In the genomic region with DNA sequence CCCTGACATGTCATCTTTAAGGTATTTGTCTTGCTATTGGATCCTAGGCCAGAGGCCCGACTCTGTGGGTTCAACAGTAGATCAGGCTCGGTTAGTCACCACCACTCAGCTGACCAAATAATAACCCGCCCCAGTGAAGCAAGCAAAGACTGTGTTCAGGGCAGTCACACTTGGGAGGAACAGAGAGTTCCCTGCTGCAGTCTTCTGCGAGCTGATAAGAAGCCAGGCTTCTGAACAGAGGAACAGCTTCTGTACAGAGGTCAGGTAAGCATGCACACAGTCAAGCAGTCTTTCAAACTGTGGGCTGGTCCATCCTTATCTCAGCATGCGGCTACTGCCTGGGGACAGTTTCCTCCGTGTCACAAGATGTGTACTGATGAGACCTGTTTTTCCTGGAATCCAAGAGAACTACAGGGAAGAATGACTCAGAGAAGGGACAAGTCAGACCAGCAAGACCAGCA, we compare ENCODE assay signal across 9 mouse cellular contexts. TPM values are rescaled to one million over a fixed set of nuclear protein-coding genes. Genes with fewer than 3 reads are reported as not detected.
DNase-seq lines count a peak whose midpoint lies in the region; ATAC-seq and TF ChIP-seq lines count a peak whose summit lies in the region.
"Had no signal": no experiment of that assay in that cellular context is flagged by ENCODE, and none has a peak within 500 bp of the region (broad histone marks: within the 10 kb centered on the region; RNA-seq: fewer than 3 reads in every experiment).

No protein-coding gene starts in this region.

- TF ChIP-seq CTCF in stomach, postnatal 0 days (IDR thresholded peaks at IDR 0.05; ENCODE audit: low read depth), result no peak

- WGBS in lung, embryonic 16.5 days, result 36% methylated on average over 6 of the region's 6 CpGs
- 60% methylated on average over 6 of the region's 6 CpGs for WGBS in stomach, postnatal 0 days
- 72% methylated on average over 6 of the region's 6 CpGs for WGBS in hindbrain, embryonic 11.5 days

- no peak overlapping the region for H3K9ac ChIP-seq in lung, embryonic 16.5 days (ENCODE audit: low read length)
- no peak overlapping the region for H3K9ac ChIP-seq in stomach, postnatal 0 days (ENCODE audit: low read length)
- no peak overlapping the region for H3K9ac ChIP-seq in hindbrain, embryonic 11.5 days (ENCODE audit: low read depth, low read length)
- H3K9ac ChIP-seq: midbrain, embryonic 15.5 days had no signal

- peak; percentile 93 for TF ChIP-seq EP300 in stomach, postnatal 0 days (optimal IDR thresholded peaks at IDR 0.05)

- no peak for DNase-seq in lung, postnatal 25 days (ENCODE audit: low spot score)
- DNase-seq in fibroblast of lung, adult 2 months (ENCODE audit: low read depth), result peak; percentile 68
- DNase-seq in kidney, postnatal 36 days, result peak; percentile 63 to 78
- peak; percentile 78 for DNase-seq in stomach, postnatal 0 days (ENCODE audit: low spot score)
- no peak for DNase-seq in hindbrain, embryonic 11.5 days (ENCODE audit: low spot score)
- DNase-seq in cerebellum, postnatal 14 days, result no peak
- no peak for DNase-seq in embryo, embryonic 10.5 days (ENCODE audit: low spot score)

- H3K27me3 ChIP-seq in lung, embryonic 16.5 days (ENCODE audit: control insufficient read depth, insufficient read depth, low read depth, low read length), result no peaks in the 10 kb centered on the region
- no peaks in the 10 kb centered on the region for H3K27me3 ChIP-seq in stomach, postnatal 0 days (ENCODE audit: control insufficient read depth, insufficient read depth, low read length)
- H3K27me3 ChIP-seq in hindbrain, embryonic 11.5 days (ENCODE audit: control insufficient read depth, insufficient read depth, low read length), result no peaks in the 10 kb centered on the region
- H3K27me3 ChIP-seq: midbrain, embryonic 15.5 days had no signal

- ATAC-seq in lung, embryonic 16.5 days (ENCODE audit: low read depth), result 0 out of 2 replicates have a peak, but pooled peaks have one; percentile 36
- peak; percentile 98 for ATAC-seq in stomach, postnatal 0 days (ENCODE audit: low FRiP score, low TSS enrichment)
- ATAC-seq in hindbrain, embryonic 11.5 days (ENCODE audit: low FRiP score), result no peak
- ATAC-seq: midbrain, embryonic 15.5 days had no signal

- no peak overlapping the region for H3K4me3 ChIP-seq in lung, embryonic 16.5 days (ENCODE audit: low read length)
- no peak overlapping the region for H3K4me3 ChIP-seq in stomach, postnatal 0 days (ENCODE audit: low read depth, low read length)
- no peak overlapping the region for H3K4me3 ChIP-seq in hindbrain, embryonic 11.5 days (ENCODE audit: low read depth, low read length)
- H3K4me3 ChIP-seq: midbrain, embryonic 15.5 days had no signal

- no peak overlapping the region for H3K4me2 ChIP-seq in lung, embryonic 16.5 days (ENCODE audit: low read depth, low read length)
- H3K4me2 ChIP-seq in stomach, postnatal 0 days (replicated peaks; ENCODE audit: low read depth), result no peak overlapping the region
- H3K4me2 ChIP-seq in hindbrain, embryonic 11.5 days (replicated peaks; ENCODE audit: low read depth, low read length), result no peak overlapping the region
- H3K4me2 ChIP-seq: midbrain, embryonic 15.5 days had no signal

- H3K4me1 ChIP-seq in lung, embryonic 16.5 days (replicated peaks; ENCODE audit: control insufficient read depth, insufficient read depth, low read length), result no peaks in the 10 kb centered on the region
- no peaks in the 10 kb centered on the region for H3K4me1 ChIP-seq in stomach, postnatal 0 days (replicated peaks; ENCODE audit: control insufficient read depth, insufficient read depth)
- H3K4me1 ChIP-seq in hindbrain, embryonic 11.5 days (replicated peaks; ENCODE audit: control insufficient read depth, insufficient read depth, low read length), result no peaks in the 10 kb centered on the region
- H3K4me1 ChIP-seq: midbrain, embryonic 15.5 days had no signal

- H3K27ac ChIP-seq in lung, embryonic 16.5 days (ENCODE audit: low read length), result no peak overlapping the region
- H3K27ac ChIP-seq in stomach, postnatal 0 days (replicated peaks), result 0 out of 2 replicates have a peak overlapping the region, but pooled peaks have one; percentile 53
- no peak overlapping the region for H3K27ac ChIP-seq in hindbrain, embryonic 11.5 days (ENCODE audit: low read depth, low read length)
- H3K27ac ChIP-seq: midbrain, embryonic 15.5 days had no signal

- no peaks in the 10 kb centered on the region for H3K36me3 ChIP-seq in lung, embryonic 16.5 days (ENCODE audit: control insufficient read depth, insufficient read depth, low read length)
- no peaks in the 10 kb centered on the region for H3K36me3 ChIP-seq in stomach, postnatal 0 days (ENCODE audit: control insufficient read depth, insufficient read depth, low read length)
- no peaks in the 10 kb centered on the region for H3K36me3 ChIP-seq in hindbrain, embryonic 11.5 days (ENCODE audit: control insufficient read depth, insufficient read depth, low read length)
- H3K36me3 ChIP-seq: midbrain, embryonic 15.5 days had no signal

- no peaks in the 10 kb centered on the region for H3K9me3 ChIP-seq in lung, embryonic 16.5 days (ENCODE audit: control insufficient read depth, low read length)
- no peaks in the 10 kb centered on the region for H3K9me3 ChIP-seq in stomach, postnatal 0 days (ENCODE audit: control insufficient read depth, low read length)
- no peaks in the 10 kb centered on the region for H3K9me3 ChIP-seq in hindbrain, embryonic 11.5 days (ENCODE audit: control insufficient read depth, low read length)
- H3K9me3 ChIP-seq: midbrain, embryonic 15.5 days had no signal

RNA-seq across cellular contexts. Expression of a gene that starts 46.5 kb away (rescaled TPM):
- 69.3 and 74.1 TPM in 2 replicates for polyA plus RNA-seq in lung, embryonic 16.5 days (2015; fragmentation: Nextera tagmentation; extraction: Ambion mirVana)
- polyA plus RNA-seq in stomach, postnatal 0 days (2015; fragmentation: Nextera tagmentation; extraction: Ambion mirVana), result 56.5 and 56.8 TPM in 2 replicates
- polyA plus RNA-seq in hindbrain, embryonic 11.5 days (2014; fragmentation: Nextera tagmentation; extraction: Ambion mirVana), result 52.1 and 64.0 TPM in 2 replicates

Comparison
In these comparisons a context has a peak if more than half of its experiments do, and no peak if none do; other contexts are left out.
1. DNase-seq: peak in fibroblast of lung, adult 2 months (single experiment), kidney, postnatal 36 days (2 of 2) and stomach, postnatal 0 days (single experiment); none in lung, postnatal 25 days (single experiment), hindbrain, embryonic 11.5 days (single experiment), cerebellum, postnatal 14 days (0 of 2) and embryo, embryonic 10.5 days (single experiment).